Mouse (Mus musculus) bone marrow macrophage, adult 2 months (primary cell): ENCODE results near the gene Hivep2.

Experiments
- CTCF ChIP-seq: IDR thresholded peaks from 2 replicates; pipeline ENCODE4 v1.5.1; 2012; ENCODE audit warnings: low read depth, mild to moderate bottlenecking, low read length, moderate library complexity
- POLR2A ChIP-seq: IDR thresholded peaks from 2 replicates; pipeline ENCODE4 v1.6.1; 2012; ENCODE audit warnings: mild to moderate bottlenecking, low read depth, low read length, borderline replicate concordance

DNA sequence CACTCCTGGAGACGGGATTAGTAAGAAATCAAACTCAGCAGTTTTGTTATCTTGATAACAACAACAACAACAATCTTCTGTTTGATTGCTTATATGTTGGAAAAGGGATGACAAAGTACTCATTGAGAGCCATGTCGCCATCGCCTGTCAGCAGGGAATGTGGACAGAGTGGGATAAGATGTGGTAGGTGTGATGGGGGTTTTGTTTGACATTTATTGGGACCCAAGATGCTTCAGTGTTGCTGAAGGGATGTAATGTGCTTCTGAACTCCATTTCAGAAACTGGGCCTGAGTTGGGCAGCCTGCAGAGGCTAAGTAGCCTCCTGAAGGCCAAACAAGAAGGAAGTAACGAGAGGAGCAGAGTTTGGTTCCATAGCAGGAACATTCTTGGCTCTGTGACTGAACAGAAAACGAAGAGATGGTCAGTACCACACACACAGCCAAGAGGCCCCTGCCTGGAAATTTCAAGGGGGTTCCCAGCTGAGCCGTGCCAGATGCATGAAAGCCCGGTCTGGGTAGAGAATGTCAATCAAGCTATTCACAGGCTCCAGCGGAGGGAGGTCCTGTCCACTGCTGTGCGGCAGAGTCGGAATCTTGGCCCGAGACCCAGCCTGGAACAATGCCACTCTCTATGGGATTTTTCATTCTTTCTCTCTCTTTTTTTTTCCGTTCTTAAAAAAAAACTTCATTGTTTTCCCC lies 49.1 kb upstream of the Hivep2 start:
- no peak for TF ChIP-seq POLR2A
- no peak for TF ChIP-seq CTCF
